Mouse (Mus musculus): ENCODE data around the gene AY761185.

AY761185 gene

GRCm38 (mm10) chr8:20944610-20945009, at the start of gene AY761185:
Gene AY761185 (minus strand): TSS chr8:20944710.
- TF ChIP-seq GATA4 (IDR thresholded peaks at IDR 0.05; ENCODE audit: insufficient replicate concordance, low read length) = no peak

GRCm38 (mm10) chr8:20979846-20980245, 35.3 kb upstream of the AY761185 start:
- no peak for TF ChIP-seq GATA4 (IDR thresholded peaks at IDR 0.05; ENCODE audit: insufficient replicate concordance, low read length)

GRCm38 (mm10) chr8:20964531-20964930, 20.0 kb upstream of the AY761185 start:
- TF ChIP-seq GATA4 (IDR thresholded peaks at IDR 0.05; ENCODE audit: insufficient replicate concordance, low read length) = no peak

GRCm38 (mm10) chr8:20921971-20922370, 22.5 kb downstream of the AY761185 start, which contains the start of gene Gm6040:
Gene Gm6040 (minus strand): TSS chr8:20922071.
- TF ChIP-seq GATA4 (IDR thresholded peaks at IDR 0.05; ENCODE audit: insufficient replicate concordance, low read length) = no peak

GRCm38 (mm10) chr8:20912288-20912687, 32.2 kb downstream of the AY761185 start:
- TF ChIP-seq GATA4 (IDR thresholded peaks at IDR 0.05; ENCODE audit: insufficient replicate concordance, low read length) = no peak

- TF ChIP-seq GATA4 (IDR thresholded peaks at IDR 0.05; ENCODE audit: insufficient replicate concordance, low read length) = no peak
Measured at GRCm38 (mm10) chr8:20908256-20908655, 36.3 kb downstream of the AY761185 start.

- no peak for TF ChIP-seq GATA4 (IDR thresholded peaks at IDR 0.05; ENCODE audit: insufficient replicate concordance, low read length)
Measured at GRCm38 (mm10) chr8:20907119-20907518, 37.4 kb downstream of the AY761185 start.

GRCm38 (mm10) chr8:20902527-20902926, 42.0 kb downstream of the AY761185 start, which contains the start of gene Gm15056:
Gene Gm15056 (minus strand): TSS chr8:20902627.
- no peak for TF ChIP-seq GATA4 (IDR thresholded peaks at IDR 0.05; ENCODE audit: insufficient replicate concordance, low read length)
